Mouse (Mus musculus) neural tube, embryonic 14.5 days (tissue): Measurements from ENCODE around the gene Gm8947. TPM values are rescaled to one million over a fixed set of nuclear protein-coding genes. Genes with fewer than 3 reads are reported as not detected.
"Not testable (repeated sequence)": the region's sequence is repeated elsewhere in the genome, so short reads cannot be mapped to it uniquely, and the experiment has no call there.

Experiments used
- ATAC-seq: fragments of 200-750 bp; cut with Nextera tagmentation; 2 replicates; pipeline ENCODE4 v1.8.0; 2017; ENCODE audit warnings: low read depth, mild to moderate bottlenecking, moderate TSS enrichment, moderate library complexity
- H3K27ac ChIP-seq: fragments of 300-500 bp; sonication (generic); 2 replicates; pipeline ENCODE4 v1.5.1; 2014; ENCODE audit warnings: low read depth, mild to moderate bottlenecking, control low read depth, low read length, moderate library complexity, mixed read lengths
- H3K27me3 ChIP-seq: fragments of 300-500 bp; sonication (generic); 2 replicates; pipeline ENCODE4 v1.6.1; 2014; ENCODE audit warnings: low read length; ENCODE audit not compliant: control insufficient read depth, insufficient read depth
- H3K36me3 ChIP-seq: fragments of 300-500 bp; sonication (generic); 2 replicates; pipeline ENCODE4 v1.6.1; 2014; ENCODE audit warnings: low read length, mixed read lengths; ENCODE audit not compliant: control insufficient read depth, insufficient read depth
- H3K4me1 ChIP-seq: fragments of 300-500 bp; sonication (generic); 2 replicates; pipeline ENCODE4 v1.6.1; 2014; ENCODE audit warnings: low read length; ENCODE audit not compliant: control insufficient read depth, insufficient read depth
- H3K4me2 ChIP-seq: fragments of 300-500 bp; sonication (generic); 2 replicates; pipeline ENCODE4 v1.6.1; 2014; ENCODE audit warnings: mild to moderate bottlenecking, low read depth, low read length, control low read depth
- H3K4me3 ChIP-seq: fragments of 300-500 bp; sonication (generic); 2 replicates; pipeline ENCODE4 v1.5.1; 2014; ENCODE audit warnings: low read depth, low read length, control low read depth, mixed read lengths
- H3K9ac ChIP-seq: fragments of 300-500 bp; sonication (generic); replicated peaks from 2 replicates; pipeline ENCODE4 v1.6.1; 2014; ENCODE audit warnings: low read depth, mild to moderate bottlenecking, control low read depth, low read length, mixed read lengths
- H3K9me3 ChIP-seq: fragments of 300-500 bp; sonication (generic); 2 replicates; pipeline ENCODE4 v1.6.1; 2016; ENCODE audit warnings: low read length; ENCODE audit not compliant: control insufficient read depth
- WGBS: fragments of 180-500 bp; shearing (Covaris S2); extraction: QIAGEN DNeasy Blood & Tissue Kit; methylation state at CpG from one replicate; pipeline ENCODE4 v1.1.7; 2014; 5-methylcytosine and 5-hydroxymethylcytosine counted together
- polyA plus RNA-seq: library from polyadenylated mRNA; unstranded; fragments of >200 nt; fragmentation: Nextera tagmentation; extraction: Ambion mirVana; gene quantifications from 2 replicates; pipeline ENCODE4 v1.2.1, GENCODE M21; 2014

The Gm8947 gene
- polyA plus RNA-seq, result not detected in 2 replicates

GRCm38 (mm10) chr1:151192075-151192474, at the start of gene Gm8947:
Gene Gm8947 (plus strand): TSS chr1:151192376.
- H3K27me3 ChIP-seq, H3K9me3 ChIP-seq, H3K9ac ChIP-seq, ATAC-seq, H3K27ac ChIP-seq, H3K4me2 ChIP-seq, H3K4me1 ChIP-seq, H3K36me3 ChIP-seq, H3K4me3 ChIP-seq: not testable (repeated sequence)
- WGBS, result no CpG with 5 or more reads among the region's 7 CpGs

- no peaks in the 10 kb centered on the region for H3K36me3 ChIP-seq
- H3K4me3 ChIP-seq, result no peak overlapping the region
- H3K9me3 ChIP-seq, result no peaks in the 10 kb centered on the region
- WGBS, result 69% methylated on average over 6 of the region's 6 CpGs
- H3K27me3 ChIP-seq, result no peaks in the 10 kb centered on the region
- ATAC-seq, result no peak
- H3K27ac ChIP-seq, result no peak overlapping the region
- H3K4me1 ChIP-seq, result no peaks in the 10 kb centered on the region
- H3K4me2 ChIP-seq, result no peak overlapping the region
- H3K9ac ChIP-seq, result no peak overlapping the region
Observed at GRCm38 (mm10) chr1:151144471-151145146, 47.6 kb upstream of the Gm8947 start.

DNA sequence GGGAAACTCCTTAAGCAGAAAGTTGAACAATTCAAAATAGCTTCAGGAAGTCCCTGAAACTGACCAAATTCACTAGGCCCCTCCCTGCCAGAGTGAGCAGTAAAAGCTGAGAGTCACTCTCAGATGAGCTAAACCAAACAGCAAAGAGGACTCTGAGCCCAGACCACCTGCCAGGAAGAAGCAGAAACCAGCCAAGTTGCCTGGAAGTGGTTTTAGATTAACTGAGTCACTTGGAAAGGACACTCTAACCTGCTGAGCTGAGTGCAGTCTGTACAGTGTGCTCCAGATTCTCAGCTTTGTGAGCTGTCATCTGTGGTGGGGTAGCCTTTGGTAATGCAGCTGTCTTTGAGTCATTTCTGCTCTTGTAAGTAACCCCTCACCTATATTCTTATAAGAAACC, 44.4 kb upstream of the Gm8947 start:
- H3K4me2 ChIP-seq, result no peak overlapping the region
- H3K36me3 ChIP-seq, result no peaks in the 10 kb centered on the region
- H3K27me3 ChIP-seq, result no peaks in the 10 kb centered on the region
- H3K4me3 ChIP-seq, result no peak overlapping the region
- H3K9ac ChIP-seq, result no peak overlapping the region
- no peak for ATAC-seq
- H3K4me1 ChIP-seq, result no peaks in the 10 kb centered on the region
- no peak overlapping the region for H3K27ac ChIP-seq
- no peaks in the 10 kb centered on the region for H3K9me3 ChIP-seq

GRCm38 (mm10) chr1:151150211-151150610, 42.0 kb upstream of the Gm8947 start:
- H3K36me3 ChIP-seq, result no peaks in the 10 kb centered on the region
- H3K27me3 ChIP-seq, result no peaks in the 10 kb centered on the region
- H3K4me3 ChIP-seq, result no peak overlapping the region
- no peaks in the 10 kb centered on the region for H3K4me1 ChIP-seq
- no peak overlapping the region for H3K4me2 ChIP-seq
- no peak for ATAC-seq
- 91% methylated on average over 7 of the region's 7 CpGs for WGBS
- no peak overlapping the region for H3K27ac ChIP-seq
- no peak overlapping the region for H3K9ac ChIP-seq
- no peaks in the 10 kb centered on the region for H3K9me3 ChIP-seq

GRCm38 (mm10) chr1:151151089-151151488, 41.1 kb upstream of the Gm8947 start:
- no peak for ATAC-seq
- H3K4me3 ChIP-seq, result no peak overlapping the region
- no peak overlapping the region for H3K4me2 ChIP-seq
- WGBS, result 73% methylated on average over 2 of the region's 2 CpGs
- H3K9ac ChIP-seq, result no peak overlapping the region
- H3K27ac ChIP-seq, result no peak overlapping the region
- H3K36me3 ChIP-seq, result no peaks in the 10 kb centered on the region
- H3K27me3 ChIP-seq, result no peaks in the 10 kb centered on the region
- no peaks in the 10 kb centered on the region for H3K9me3 ChIP-seq
- H3K4me1 ChIP-seq, result no peaks in the 10 kb centered on the region

DNA sequence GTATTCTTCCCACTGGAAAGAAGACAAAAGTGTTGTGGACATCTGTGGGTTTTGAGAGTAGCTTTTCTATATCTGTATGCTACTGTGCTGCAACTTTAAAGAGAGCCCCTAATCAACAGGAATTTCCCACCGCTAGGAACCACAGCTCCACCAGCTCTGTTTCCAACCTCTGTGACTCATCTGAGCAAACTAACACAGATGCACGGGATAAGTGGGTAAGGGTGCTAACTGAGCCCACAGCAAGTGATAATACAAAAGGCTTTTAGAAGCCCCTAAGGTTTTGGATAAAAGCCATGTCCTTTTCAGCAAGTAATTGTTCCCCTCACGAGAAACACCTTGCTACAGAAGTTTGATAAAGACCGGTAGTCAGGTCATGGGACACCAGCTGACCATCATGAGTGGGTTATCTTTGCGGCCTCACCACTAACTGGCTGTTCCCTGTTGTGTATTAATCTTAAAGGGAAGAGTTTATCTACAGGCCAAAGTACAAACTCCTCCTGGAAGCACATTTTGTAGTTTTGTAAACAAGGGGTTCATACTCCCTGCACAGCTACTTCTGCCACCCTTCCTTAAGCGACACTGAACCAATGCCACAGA, 39.0 kb upstream of the Gm8947 start:
- no peaks in the 10 kb centered on the region for H3K36me3 ChIP-seq
- H3K27ac ChIP-seq, result no peak overlapping the region
- no peaks in the 10 kb centered on the region for H3K9me3 ChIP-seq
- 91% methylated on average over 6 of the region's 6 CpGs for WGBS
- no peak overlapping the region for H3K4me3 ChIP-seq
- no peak overlapping the region for H3K4me2 ChIP-seq
- H3K4me1 ChIP-seq, result peaks cover 6% of the 10 kb centered on the region; the same call in 1 of the 2 replicates
- no peaks in the 10 kb centered on the region for H3K27me3 ChIP-seq
- ATAC-seq, result no peak
- no peak overlapping the region for H3K9ac ChIP-seq

DNA sequence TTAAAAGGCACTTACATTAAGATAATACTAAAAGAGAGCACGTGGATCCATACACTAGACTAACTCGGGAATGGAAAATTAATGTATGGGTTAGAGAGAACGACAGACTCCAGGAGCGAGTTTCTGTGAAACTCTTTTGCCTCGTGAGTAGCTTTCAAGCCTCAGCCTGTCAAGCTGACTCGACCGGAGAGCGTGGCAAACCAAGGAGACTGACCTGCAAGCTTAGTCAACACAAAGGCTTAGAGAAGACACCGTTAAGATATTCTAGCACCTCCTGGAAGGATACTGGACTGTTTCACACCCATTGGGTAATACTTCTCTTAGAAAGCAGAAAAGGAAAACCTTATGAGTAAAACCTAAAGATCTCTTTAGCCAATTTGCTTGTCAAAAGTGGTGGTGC, 38.0 kb upstream of the Gm8947 start:
- H3K27ac ChIP-seq, H3K36me3 ChIP-seq, ATAC-seq, H3K4me3 ChIP-seq, H3K27me3 ChIP-seq, H3K9ac ChIP-seq, H3K4me2 ChIP-seq, H3K4me1 ChIP-seq, H3K9me3 ChIP-seq: not testable (repeated sequence)
- WGBS, result 95% methylated on average over 9 of the region's 9 CpGs

DNA sequence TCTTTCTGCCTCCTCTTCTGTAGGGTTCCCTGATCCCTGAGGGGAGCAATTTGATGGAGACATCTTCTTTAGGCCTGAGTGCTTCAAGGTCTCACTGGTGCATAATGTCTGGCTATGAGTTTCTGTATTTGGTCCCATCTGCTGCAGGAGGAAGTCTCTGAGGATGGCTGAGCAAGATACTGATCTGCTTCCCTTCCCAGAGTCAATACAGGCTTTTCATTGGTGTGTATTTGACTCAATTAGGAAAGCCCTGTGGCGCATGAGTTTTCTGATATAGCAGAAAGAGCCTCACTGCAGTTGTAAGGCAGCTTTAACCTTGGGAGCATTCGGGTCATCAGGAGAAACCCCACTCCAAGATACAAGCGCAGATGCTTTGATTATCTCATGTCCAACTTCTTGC, 36.0 kb upstream of the Gm8947 start:
- no peak overlapping the region for H3K4me2 ChIP-seq
- no peaks in the 10 kb centered on the region for H3K36me3 ChIP-seq
- H3K27me3 ChIP-seq, result no peaks in the 10 kb centered on the region
- peaks cover 6% of the 10 kb centered on the region; the same call in 1 of the 2 replicates for H3K4me1 ChIP-seq
- no peak overlapping the region for H3K4me3 ChIP-seq
- no peak overlapping the region for H3K27ac ChIP-seq
- 93% methylated on average over 3 of the region's 3 CpGs for WGBS
- no peak for ATAC-seq
- no peak overlapping the region for H3K9ac ChIP-seq
- H3K9me3 ChIP-seq, result no peaks in the 10 kb centered on the region

DNA sequence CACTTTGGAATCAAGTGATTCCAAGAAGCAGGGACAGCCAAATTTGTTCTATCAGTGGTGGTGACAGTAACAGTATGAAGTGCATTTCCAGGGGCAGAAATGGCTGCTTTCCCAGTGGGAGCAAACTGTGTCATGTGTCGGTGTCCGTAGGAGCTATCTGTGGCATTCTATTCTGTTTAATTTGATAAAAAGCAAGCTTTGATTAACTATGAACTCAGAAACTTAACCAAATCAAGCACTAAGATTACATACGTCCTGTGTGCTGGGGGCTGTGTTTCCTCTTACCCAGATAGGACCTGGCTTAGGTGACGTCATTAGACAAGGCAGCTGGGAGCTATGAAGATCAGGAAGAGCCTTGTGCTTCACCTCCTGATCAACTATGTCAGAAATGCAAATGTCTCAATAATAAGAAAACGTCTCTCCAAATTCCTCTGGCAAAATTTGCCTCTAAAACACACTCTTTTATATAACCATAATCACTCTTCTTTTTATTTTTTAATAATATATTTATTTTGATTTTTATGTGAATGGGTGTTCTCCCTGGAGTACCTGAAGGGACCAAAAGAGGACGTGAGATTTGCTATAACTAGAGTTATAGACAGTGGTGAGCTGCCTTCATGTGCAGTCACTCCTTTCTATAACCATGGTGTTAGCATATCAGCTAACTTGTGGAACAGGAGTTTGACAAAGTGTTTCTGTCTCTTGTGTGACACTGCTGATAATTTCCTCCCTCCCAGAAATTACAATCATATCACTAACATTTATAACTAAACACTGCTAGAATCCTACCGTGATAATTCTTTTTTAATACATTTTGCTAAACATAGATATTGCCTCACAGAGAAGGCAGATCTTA, 35.2 kb upstream of the Gm8947 start:
- H3K9me3 ChIP-seq, result no peaks in the 10 kb centered on the region
- H3K27ac ChIP-seq, result no peak overlapping the region
- ATAC-seq, result no peak
- no peaks in the 10 kb centered on the region for H3K36me3 ChIP-seq
- H3K4me3 ChIP-seq, result no peak overlapping the region
- H3K27me3 ChIP-seq, result no peaks in the 10 kb centered on the region
- H3K4me2 ChIP-seq, result no peak overlapping the region
- H3K4me1 ChIP-seq, result peaks cover 6% of the 10 kb centered on the region; the same call in 1 of the 2 replicates
- 79% methylated on average over 7 of the region's 7 CpGs for WGBS
- H3K9ac ChIP-seq, result no peak overlapping the region
